Mouse (Mus musculus) ES-E14 (cell line): ENCODE measurements around the gene Gm28047. TPM values are rescaled to one million over a fixed set of nuclear protein-coding genes. Genes with fewer than 3 reads are reported as not detected.

Experiments used
- DNase-seq: peaks from one replicate; pipeline ENCODE4 v3.0.0-alpha.2; 2013; ENCODE audit warnings: low read depth, low spot score
- H3K27ac ChIP-seq: 2 replicates; pipeline ENCODE4 v1.5.1; 2012; ENCODE audit warnings: low read depth, mild to moderate bottlenecking, low read length, moderate library complexity, mixed read lengths; ENCODE audit not compliant: poor library complexity, insufficient read depth, severe bottlenecking
- H3K36me3 ChIP-seq: 2 replicates; pipeline ENCODE4 v1.6.1; 2012; ENCODE audit warnings: mild to moderate bottlenecking, low read length, moderate library complexity, mixed read lengths; ENCODE audit not compliant: control insufficient read depth, poor library complexity, insufficient read depth, severe bottlenecking
- H3K4me1 ChIP-seq, 2 experiments: fragments of 150-350 bp in 1 of 2; sonication (generic) in 1 of 2; 2 replicates each; pipeline ENCODE4 v1.6.1; 2012; ENCODE audit warnings: low read length in 2 of 2, mild to moderate bottlenecking in 1 of 2, mixed read lengths in 1 of 2; ENCODE audit not compliant: control insufficient read depth in 2 of 2, insufficient read depth in 2 of 2, poor library complexity in 1 of 2
- H3K4me3 ChIP-seq, 2 experiments: fragments of 150-350 bp in 1 of 2; sonication (generic) in 1 of 2; 2 replicates each; pipeline ENCODE4 v1.5.1; 2012; ENCODE audit warnings: low read length in 2 of 2, low read depth in 1 of 2, mild to moderate bottlenecking in 1 of 2, mixed read lengths in 1 of 2; ENCODE audit not compliant: insufficient read depth in 1 of 2, poor library complexity in 1 of 2, severe bottlenecking in 1 of 2
- H3K9ac ChIP-seq: 2 replicates; pipeline ENCODE4 v1.6.1; 2012; ENCODE audit warnings: low read depth, mild to moderate bottlenecking, low read length, mixed read lengths; ENCODE audit not compliant: poor library complexity, insufficient read depth, severe bottlenecking
- H3K9me3 ChIP-seq: fragments of 150-350 bp; sonication (generic); 2 replicates; pipeline ENCODE4 v1.6.1; 2012; ENCODE audit warnings: low read depth, mild to moderate bottlenecking, low read length; ENCODE audit not compliant: control insufficient read depth, insufficient read depth
- CHD2 ChIP-seq: IDR thresholded peaks from 2 replicates; pipeline ENCODE4 v1.6.1; 2014; ENCODE audit warnings: mild to moderate bottlenecking, low read depth, low read length, inconsistent platforms
- HCFC1 ChIP-seq: IDR thresholded peaks from 2 replicates; pipeline ENCODE4 v1.6.1; 2012; ENCODE audit warnings: low read length, inconsistent platforms, borderline replicate concordance; ENCODE audit not compliant: insufficient read depth
- MAFK ChIP-seq: IDR thresholded peaks from 2 replicates; pipeline ENCODE4 v1.6.1; 2014; ENCODE audit warnings: mild to moderate bottlenecking, low read depth, low read length, inconsistent platforms; ENCODE audit not compliant: insufficient read depth
- ZC3H11A ChIP-seq: IDR thresholded peaks from 2 replicates; pipeline ENCODE4 v1.6.1; 2012; ENCODE audit warnings: low read depth, mild to moderate bottlenecking, inconsistent platforms, low read length, borderline replicate concordance
- ZNF384 ChIP-seq: IDR thresholded peaks from 2 replicates; pipeline ENCODE4 v1.6.1; 2012; ENCODE audit warnings: low read depth, low read length, inconsistent platforms
- in situ Hi-C, 2 experiments: fragments of 600-800 bp; cut with MboI; formaldehyde crosslinking; loops; one replicate each; pipeline ENCODE4 v1.15.1; 2025; ENCODE audit warnings: low sequenced_read_pairs in 2 of 2, inconsistent platforms in 1 of 2; ENCODE audit not compliant: unreplicated experiment in 2 of 2
- total RNA-seq: library from RNA; depleted of rRNA; stranded (reverse); fragments of 300-350 nt; gene quantifications from 2 replicates; pipeline ENCODE4 v1.2.3, GENCODE M21; 2012

Gm28047 gene
- total RNA-seq, 1 experiment, result not detected

GRCm38 (mm10) chr15:102620765-102621164, 4.1 kb downstream of the Gm28047 start:
- TF ChIP-seq HCFC1 (no peak), MAFK (no peak), CHD2 (no peak), ZC3H11A (no peak), ZNF384 (no peak)
- Histone ChIP-seq H3K4me1 (0 out of 4 replicates have a peak, but pooled peaks cover 0 to 2% of the 10 kb centered on the region in 2 experiments), H3K27ac (no peak overlapping the region), H3K4me3 (no peak overlapping the region), H3K9ac (no peak overlapping the region), H3K36me3 (no peaks in the 10 kb centered on the region), H3K9me3 (no peaks in the 10 kb centered on the region)
- in situ Hi-C loops, result no loop called here
- DNase-seq, result no peak

GRCm38 (mm10) chr15:102619486-102619885, 5.4 kb downstream of the Gm28047 start:
- 0 out of 4 replicates have a peak, but pooled peaks cover 0 to 2% of the 10 kb centered on the region in 2 experiments for H3K4me1 ChIP-seq
- H3K36me3 ChIP-seq, result no peaks in the 10 kb centered on the region
- H3K4me3 ChIP-seq, result no peak overlapping the region
- H3K27ac ChIP-seq, result no peak overlapping the region
- in situ Hi-C loops, result no loop called here
- DNase-seq, result peak; percentile 42
- H3K9ac ChIP-seq, result no peak overlapping the region
- TF ChIP-seq ZC3H11A (no peak), CHD2 (no peak), ZNF384 (no peak), MAFK (no peak), HCFC1 (no peak)
- no peaks in the 10 kb centered on the region for H3K9me3 ChIP-seq

- no peaks in the 10 kb centered on the region for H3K36me3 ChIP-seq
- H3K4me3 ChIP-seq, result no peak overlapping the region
- DNase-seq, result no peak
- TF ChIP-seq ZC3H11A (no peak), HCFC1 (no peak), MAFK (no peak), CHD2 (no peak), ZNF384 (no peak)
- no peak overlapping the region for H3K27ac ChIP-seq
- H3K9ac ChIP-seq, result no peak overlapping the region
- H3K4me1 ChIP-seq, result no peaks in the 10 kb centered on the region
- in situ Hi-C loops, result no loop called here
- H3K9me3 ChIP-seq, result no peaks in the 10 kb centered on the region
These were observed 7.2 kb downstream of the Gm28047 start for GRCm38 (mm10) chr15:102617654-102618053.

GRCm38 (mm10) chr15:102616174-102616573, 8.7 kb downstream of the Gm28047 start:
- Histone ChIP-seq H3K36me3 (no peaks in the 10 kb centered on the region), H3K27ac (no peak overlapping the region), H3K4me1 (no peaks in the 10 kb centered on the region), H3K4me3 (no peak overlapping the region), H3K9me3 (no peaks in the 10 kb centered on the region), H3K9ac (no peak overlapping the region)
- DNase-seq, result no peak
- in situ Hi-C loops, result no loop called here
- TF ChIP-seq ZC3H11A, result no peak

- Histone ChIP-seq H3K9me3 (no peaks in the 10 kb centered on the region), H3K9ac (no peak overlapping the region), H3K4me3 (no peak overlapping the region), H3K27ac (no peak overlapping the region), H3K36me3 (no peaks in the 10 kb centered on the region), H3K4me1 (no peaks in the 10 kb centered on the region)
- no peak for DNase-seq
- in situ Hi-C loops, result no loop called here
- TF ChIP-seq MAFK, result no peak
- no peak for TF ChIP-seq HCFC1
- no peak for TF ChIP-seq ZNF384
- no peak for TF ChIP-seq CHD2
- no peak for TF ChIP-seq ZC3H11A
These were observed 10.6 kb downstream of the Gm28047 start for GRCm38 (mm10) chr15:102614224-102614623.
